Mouse (Mus musculus): ENCODE measurements around the gene 5031439G07Rik. TPM values are rescaled to one million over a fixed set of nuclear protein-coding genes. Genes with fewer than 3 reads are reported as not detected.
A peak's percentile ranks its signal among the peaks of the same experiment; 100 is the strongest.
"Not testable (repeated sequence)": the region's sequence is repeated elsewhere in the genome, so short reads cannot be mapped to it uniquely, and the experiment has no call there.

Gene 5031439G07Rik
- polyA plus RNA-seq, 1 experiment from 2014 or later, result 4.0 TPM

DNA sequence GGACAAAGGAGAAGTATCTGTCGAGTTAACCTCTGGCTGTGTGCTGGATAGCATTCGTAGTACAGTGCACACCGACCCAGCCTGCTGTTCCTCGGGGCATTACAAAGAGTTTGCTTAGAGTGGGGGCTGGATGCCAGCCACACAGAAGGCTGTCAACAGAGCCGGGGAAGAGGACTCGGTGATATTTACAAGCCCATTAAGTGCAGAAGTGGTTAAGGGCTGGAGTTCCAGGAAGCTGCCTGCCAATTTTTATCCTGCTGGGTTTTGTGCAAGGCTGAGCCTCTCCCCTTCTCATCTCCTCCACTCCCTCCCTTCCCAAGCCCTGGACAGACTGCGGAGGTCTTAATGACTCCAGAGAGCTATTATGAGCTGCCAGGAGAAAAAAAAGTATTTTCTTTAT, 90.3 kb downstream of the 5031439G07Rik start:
- no peak for DNase-seq
- 27% methylated on average over 7 of the region's 7 CpGs for WGBS (ENCODE audit: insufficient replicate concordance)

DNA sequence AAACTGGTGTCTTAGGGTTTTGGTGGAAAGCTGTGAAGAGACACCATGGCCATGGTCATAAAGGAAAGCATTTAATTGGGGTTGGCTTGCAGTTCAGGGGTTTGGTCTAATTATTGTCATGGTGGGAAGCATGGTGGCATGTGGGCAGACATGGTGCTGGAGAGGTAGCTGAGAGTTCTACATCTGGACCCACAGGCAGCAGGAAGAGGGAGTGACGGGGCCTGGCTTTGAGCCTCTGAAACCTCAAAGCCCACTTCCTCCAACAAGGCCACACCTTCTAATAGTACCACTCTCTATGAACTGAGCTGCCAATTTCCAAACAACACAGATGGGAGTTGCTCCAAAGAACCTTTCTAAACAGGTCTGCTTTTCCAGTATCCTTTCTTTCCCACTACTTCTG, 91.7 kb downstream of the 5031439G07Rik start:
- Histone ChIP-seq H3K4me3 (ENCODE audit: low read depth, low read length) (no peak overlapping the region), H3K27ac (ENCODE audit: low read depth) (no peak overlapping the region), H3K4me2 (ENCODE audit: low read depth, low read length) (no peak overlapping the region), H3K27me3 (ENCODE audit: insufficient read depth, low read length) (no peaks in the 10 kb centered on the region), H3K9me3 (ENCODE audit: low read length) (no peaks in the 10 kb centered on the region), H3K9ac (replicated peaks) (no peak overlapping the region), H3K36me3 (replicated peaks; ENCODE audit: insufficient read depth, low read length) (no peaks in the 10 kb centered on the region), H3K4me1 (ENCODE audit: insufficient read depth) (no peaks in the 10 kb centered on the region)
- ATAC-seq (no peak), DNase-seq (no peak)
- TF ChIP-seq CTCF (IDR thresholded peaks at IDR 0.05; ENCODE audit: low read depth) (no peak), EP300 (IDR thresholded peaks at IDR 0.05; ENCODE audit: low read depth) (no peak)
- WGBS (ENCODE audit: insufficient replicate concordance), result 35% methylated on average over 1 of the region's 1 CpGs

More for the DNA sequence above, 90.3 kb downstream of the 5031439G07Rik start:
- Histone ChIP-seq H3K4me2 (ENCODE audit: low read depth, low read length) (no peak overlapping the region), H3K4me1 (ENCODE audit: insufficient read depth) (no peaks in the 10 kb centered on the region), H3K4me3 (ENCODE audit: low read depth, low read length) (no peak overlapping the region), H3K27ac (ENCODE audit: low read depth) (no peak overlapping the region), H3K27me3 (ENCODE audit: insufficient read depth, low read length) (no peaks in the 10 kb centered on the region), H3K9ac (replicated peaks) (no peak overlapping the region), H3K9me3 (ENCODE audit: low read length) (no peaks in the 10 kb centered on the region), H3K36me3 (replicated peaks; ENCODE audit: insufficient read depth, low read length) (no peaks in the 10 kb centered on the region)
- TF ChIP-seq CTCF (IDR thresholded peaks at IDR 0.05; ENCODE audit: low read depth) (no peak), EP300 (IDR thresholded peaks at IDR 0.05; ENCODE audit: low read depth) (no peak)
- no peak for ATAC-seq

DNA sequence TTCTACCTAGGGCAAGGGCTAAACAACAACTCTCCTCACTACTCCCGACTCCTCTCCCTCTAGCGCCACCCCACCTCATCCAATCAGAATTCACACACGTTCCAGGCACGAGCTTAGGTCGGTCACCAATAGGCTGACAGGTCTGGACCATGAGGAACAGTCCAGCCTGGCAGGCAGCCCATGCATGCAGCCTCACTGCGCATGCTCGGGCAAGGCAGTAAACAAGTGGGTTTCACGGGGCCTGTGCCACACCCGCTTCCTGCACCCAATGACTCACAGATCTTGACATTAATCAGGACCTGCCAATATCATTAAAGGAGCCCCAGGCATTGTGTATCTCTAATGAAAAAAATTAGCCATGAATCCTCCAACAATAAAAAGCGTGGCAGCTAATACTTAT, 92.1 kb downstream of the 5031439G07Rik start:
- H3K27ac ChIP-seq (ENCODE audit: low read depth); H3K36me3 ChIP-seq (replicated peaks; ENCODE audit: insufficient read depth, low read length); H3K9me3 ChIP-seq (ENCODE audit: low read length); H3K4me3 ChIP-seq (ENCODE audit: low read depth, low read length); ATAC-seq; DNase-seq; H3K4me2 ChIP-seq (ENCODE audit: low read depth, low read length); H3K9ac ChIP-seq (replicated peaks); H3K27me3 ChIP-seq (ENCODE audit: insufficient read depth, low read length); H3K4me1 ChIP-seq (ENCODE audit: insufficient read depth): not testable (repeated sequence)
- 58% methylated on average over 10 of the region's 10 CpGs for WGBS (ENCODE audit: insufficient replicate concordance)

Small RNA genes within 50 kb of the gene (microRNA-seq; reads per million reads assigned to microRNA genes)
- 32.8 reads per million, percentile 32 among the genes with 10 or more reads in this experiment for gene Mir1249

Other genes starting within 250 kb of the 5031439G07Rik start
- 0.02 TPM in 1 of 2 replicates, not detected in the other for gene Phf21b, start 132.5 kb downstream of the 5031439G07Rik start, polyA plus RNA-seq (2015; fragmentation: Nextera tagmentation; extraction: Ambion mirVana)
- gene Gm29666, start 68.5 kb downstream of the 5031439G07Rik start, polyA plus RNA-seq (2015; fragmentation: Nextera tagmentation; extraction: Ambion mirVana), result 0.07 and 0.13 TPM in 2 replicates
- 13.9 and 15.2 TPM in 2 replicates for gene Nup50, start 65.1 kb downstream of the 5031439G07Rik start, polyA plus RNA-seq (2015; fragmentation: Nextera tagmentation; extraction: Ambion mirVana)
- gene Upk3a, start 28.6 kb upstream of the 5031439G07Rik start, polyA plus RNA-seq (2015; fragmentation: Nextera tagmentation; extraction: Ambion mirVana), result not detected in 2 replicates
- gene Fam118a, start 40.4 kb upstream of the 5031439G07Rik start, polyA plus RNA-seq (2015; fragmentation: Nextera tagmentation; extraction: Ambion mirVana), result 2.9 and 4.2 TPM in 2 replicates
- 0.54 and 0.94 TPM in 2 replicates for gene Smc1b, start 143.4 kb upstream of the 5031439G07Rik start, polyA plus RNA-seq (2015; fragmentation: Nextera tagmentation; extraction: Ambion mirVana)
- gene Ribc2, start 143.5 kb upstream of the 5031439G07Rik start, polyA plus RNA-seq (2015; fragmentation: Nextera tagmentation; extraction: Ambion mirVana), result 0.06 TPM in 1 of 2 replicates, not detected in the other
- 2.6 and 2.8 TPM in 2 replicates for gene Fbln1, start 217.4 kb upstream of the 5031439G07Rik start, polyA plus RNA-seq (2015; fragmentation: Nextera tagmentation; extraction: Ambion mirVana)

All from liver, postnatal 0 days (tissue).